Mouse (Mus musculus) megakaryocyte progenitor cell, adult 5-6 weeks (primary cell): Measurements from ENCODE around the gene Fancc. TPM values are rescaled to one million over a fixed set of nuclear protein-coding genes. Genes with fewer than 3 reads are reported as not detected.
"Not testable (repeated sequence)": the region's sequence is repeated elsewhere in the genome, so short reads cannot be mapped to it uniquely, and the experiment has no call there.

Experiments
- ATAC-seq: replicated peaks from 2 replicates; pipeline ENCODE4 v1.8.0; 2016; ENCODE audit warnings: mild to moderate bottlenecking, moderate TSS enrichment, inconsistent platforms; ENCODE audit not compliant: poor library complexity
- total RNA-seq, 2 experiments: library from RNA; stranded (forward) in 1 of 2; stranded (reverse) in 1 of 2; fragments of 157-497, 149-512 nt in 1 of 2; fragments of 200-1000 nt in 1 of 2; gene quantifications; 2 replicates each; pipeline versions ENCODE4 v1.2.3 to v1.2.4; 2015 to 2017

Gene Fancc
- total RNA-seq, 2 experiments from 2014 or later: 11.6 to 16.7 TPM

GRCm38 (mm10) chr13:63356558-63356957, 140.5 kb downstream of the Fancc start:
- ATAC-seq: peak; percentile 90

GRCm38 (mm10) chr13:63356101-63356500, 141.0 kb downstream of the Fancc start:
- no peak for ATAC-seq

GRCm38 (mm10) chr13:63353312-63353711, 143.8 kb downstream of the Fancc start:
- ATAC-seq: not testable (repeated sequence)

GRCm38 (mm10) chr13:63350076-63350475, 147.0 kb downstream of the Fancc start:
- ATAC-seq: no peak

GRCm38 (mm10) chr13:63347639-63348038, 149.4 kb downstream of the Fancc start:
- ATAC-seq: no peak

- no peak for ATAC-seq
Observed at GRCm38 (mm10) chr13:63345476-63346225, 151.4 kb downstream of the Fancc start.

GRCm38 (mm10) chr13:63344481-63344880, 152.6 kb downstream of the Fancc start:
- ATAC-seq: no peak

GRCm38 (mm10) chr13:63342781-63343180, 154.3 kb downstream of the Fancc start:
- ATAC-seq: no peak

- no peak for ATAC-seq
Observed at GRCm38 (mm10) chr13:63339946-63340345, 157.1 kb downstream of the Fancc start.

GRCm38 (mm10) chr13:63337239-63337960, 159.7 kb downstream of the Fancc start:
- no peak for ATAC-seq

GRCm38 (mm10) chr13:63336335-63336734, 160.7 kb downstream of the Fancc start:
- ATAC-seq: no peak

GRCm38 (mm10) chr13:63335421-63336134, 161.5 kb downstream of the Fancc start:
- peak; percentile 81 for ATAC-seq

- ATAC-seq: peak; percentile 71
Observed at GRCm38 (mm10) chr13:63332576-63333300, 164.3 kb downstream of the Fancc start.

GRCm38 (mm10) chr13:63331379-63331778, 165.7 kb downstream of the Fancc start:
- ATAC-seq: peak; percentile 59

- no peak for ATAC-seq
Observed at GRCm38 (mm10) chr13:63330236-63330860, 166.7 kb downstream of the Fancc start.

- no peak for ATAC-seq
Observed at GRCm38 (mm10) chr13:63326015-63326414, 171.1 kb downstream of the Fancc start.

GRCm38 (mm10) chr13:63324978-63325848, 171.9 kb downstream of the Fancc start:
- peak; percentile 78 for ATAC-seq

- ATAC-seq: no peak
Observed at GRCm38 (mm10) chr13:63324311-63324710, 172.8 kb downstream of the Fancc start.

- no peak for ATAC-seq
Observed at GRCm38 (mm10) chr13:63323286-63324075, 173.6 kb downstream of the Fancc start.
